Mouse (Mus musculus): ENCODE results near the gene Atp8b4.

DNA sequence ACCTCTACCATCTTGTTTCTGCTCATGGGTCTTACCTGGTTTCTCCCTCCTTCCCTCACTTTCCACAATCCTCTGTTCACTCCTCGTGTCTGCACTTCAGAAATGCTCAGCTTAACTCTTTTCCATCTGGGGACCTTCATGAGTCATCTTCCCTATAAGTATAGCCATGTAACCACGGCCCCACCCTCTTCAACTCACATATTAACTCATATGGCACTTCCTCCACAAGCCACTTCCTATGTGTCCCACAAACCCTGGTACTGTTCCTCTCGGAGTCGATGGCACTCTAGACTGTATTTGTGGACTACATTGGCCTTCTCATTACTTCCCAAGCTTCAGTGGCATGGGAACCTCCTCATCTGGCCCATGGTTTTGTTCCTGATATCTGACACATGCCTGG is 9.0 kb downstream of the Atp8b4 start:
- TF ChIP-seq EP300 (IDR thresholded peaks at IDR 0.05) (no peak), CTCF (IDR thresholded peaks at IDR 0.05) (no peak)
